Mouse (Mus musculus): Measurements from ENCODE around the gene Creb3l4. TPM values are rescaled to one million over a fixed set of nuclear protein-coding genes. Genes with fewer than 3 reads are reported as not detected.

Creb3l4 gene
- total RNA-seq, 4 experiments from 2014 or later = 0.25 to 0.72 (median 0.52) TPM

GRCm38 (mm10) chr3:90194759-90195158 is 48.6 kb downstream of the Creb3l4 start:
- no peak for DNase-seq (ENCODE audit: low spot score in 2 of 2)

DNA sequence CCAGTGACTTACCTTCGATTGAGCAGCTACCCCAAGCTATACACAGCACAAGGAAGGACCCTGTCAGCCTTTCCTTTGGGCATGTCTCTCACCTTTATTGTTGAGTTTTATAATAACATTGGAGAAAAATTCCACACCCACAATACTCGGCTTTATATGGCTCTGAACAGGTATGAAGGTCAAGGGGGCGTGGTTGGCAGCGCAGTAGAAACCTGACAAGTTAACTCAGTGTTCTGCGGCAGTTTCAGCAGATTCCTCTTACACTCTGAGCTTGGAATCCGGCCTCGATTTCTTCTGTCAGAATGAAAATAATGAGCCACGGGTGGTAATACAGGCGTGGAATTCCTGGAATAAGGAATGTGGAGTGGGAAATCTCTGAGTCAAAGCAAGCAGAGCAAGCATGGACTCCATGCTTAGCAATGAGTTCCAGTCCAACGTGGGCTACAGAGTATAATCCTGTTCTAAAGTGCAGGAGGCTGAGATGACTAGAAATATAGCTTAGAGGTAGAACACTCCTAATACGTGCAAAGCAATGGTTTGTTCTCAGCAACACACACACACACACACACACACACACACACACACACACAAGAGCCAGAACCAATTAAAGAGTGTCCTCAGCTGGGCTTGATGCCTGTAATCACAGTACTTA is 52.3 kb downstream of the Creb3l4 start:
- DNase-seq (ENCODE audit: low spot score in 2 of 2) = no peak

Small RNA genes lying within 50 kb of the gene (microRNA-seq; reads per million reads assigned to microRNA genes)
- 0 to 0.22 reads per million in 2 experiments for gene Mir7012

Other genes starting within 250 kb of the Creb3l4 start
- 100 to 1,000 TPM in 1 of 4 experiments, 10 to 100 TPM in 3; 81.7 to 101 (median 87.0) TPM for gene Hax1, start 244.7 kb downstream of the Creb3l4 start, total RNA-seq (2022)
- 100 to 1,000 TPM in 2 of 4 experiments, 10 to 100 TPM in 2; 96.0 to 104 (median 100) TPM for gene 4933434E20Rik, start 191.9 kb downstream of the Creb3l4 start, total RNA-seq (2022)
- gene Ubap2l, start 190.9 kb downstream of the Creb3l4 start, total RNA-seq (2022) = 100 to 1,000 TPM; 162 to 181 (median 175) TPM
- 100 to 1,000 TPM; 153 to 181 (median 166) TPM for gene Tpm3, start 170.9 kb downstream of the Creb3l4 start, total RNA-seq (2022)
- under 1 TPM; 0.21 to 0.35 (median 0.32) TPM for gene Nup210l, start 139.4 kb downstream of the Creb3l4 start, total RNA-seq (2022)
- gene Rps27, start 29.9 kb downstream of the Creb3l4 start, total RNA-seq (2022) = 1,000 to 10,000 TPM; 1,002 to 1,118 (median 1,038) TPM
- 10 to 100 TPM in 1 of 4 experiments, 1 to 10 TPM in 3; 7.6 to 11.3 (median 8.5) TPM for gene Rab13, start 29.8 kb downstream of the Creb3l4 start, total RNA-seq (2022)
- 10 to 100 TPM; 29.4 to 40.3 (median 33.6) TPM for gene Jtb, start 11.9 kb downstream of the Creb3l4 start, total RNA-seq (2022)
- 10 to 100 TPM; 43.0 to 52.8 (median 49.6) TPM for gene Slc39a1, start 4.7 kb upstream of the Creb3l4 start, total RNA-seq (2022)
- gene Crtc2, start 10.7 kb upstream of the Creb3l4 start, total RNA-seq (2022) = 10 to 100 TPM; 33.0 to 41.6 (median 35.8) TPM
- 10 to 100 TPM; 35.2 to 38.6 (median 37.1) TPM for gene Dennd4b, start 21.7 kb upstream of the Creb3l4 start, total RNA-seq (2022)
- 10 to 100 TPM; 90.4 to 99.8 (median 96.4) TPM for gene Gatad2b, start 49.7 kb upstream of the Creb3l4 start, total RNA-seq (2022)
- 1 to 10 TPM; 5.7 to 7.9 (median 7.4) TPM for gene Slc27a3, start 146.4 kb upstream of the Creb3l4 start, total RNA-seq (2022)
- gene Ints3, start 190.1 kb upstream of the Creb3l4 start, total RNA-seq (2022) = 10 to 100 TPM; 55.1 to 59.9 (median 59.0) TPM
- 1 to 10 TPM; 4.2 to 6.0 (median 5.0) TPM for gene Npr1, start 222.4 kb upstream of the Creb3l4 start, total RNA-seq (2022)
- 10 to 100 TPM; 84.9 to 98.9 (median 93.3) TPM for gene Ilf2, start 232.6 kb upstream of the Creb3l4 start, total RNA-seq (2022)
- gene Snapin, start 247.5 kb upstream of the Creb3l4 start, total RNA-seq (2022) = 10 to 100 TPM; 62.4 to 74.7 (median 67.1) TPM